Mouse (Mus musculus): ENCODE measurements at regions not wholly inside any gene's neighbourhood (a gene's known extent, or its start where the extent isn't known, plus 50 kb on each side); places are given as distances from the start of the nearest gene placed in this dataset.
"Not testable (repeated sequence)": the region's sequence is repeated elsewhere in the genome, so short reads cannot be mapped to it uniquely, and the experiment has no call there.

- DNase-seq = no peak
These were observed 172.9 kb downstream of the Tomm20 start for GRCm38 (mm10) chr8:126772748-126773147.

GRCm38 (mm10) chr8:126772194-126772593 lies 173.4 kb downstream of the Tomm20 start:
- no peak for DNase-seq

GRCm38 (mm10) chr8:126770374-126770773 lies 175.3 kb downstream of the Tomm20 start:
- not testable (repeated sequence) for DNase-seq

GRCm38 (mm10) chr8:126768142-126768541 lies 174.4 kb upstream of the Irf2bp2 start:
- no peak for DNase-seq

GRCm38 (mm10) chr8:126767341-126767740 lies 173.6 kb upstream of the Irf2bp2 start:
- no peak for DNase-seq

GRCm38 (mm10) chr8:126765693-126766238 lies 172.0 kb upstream of the Irf2bp2 start:
- no peak for DNase-seq

- DNase-seq = no peak
These were observed 169.8 kb upstream of the Irf2bp2 start for GRCm38 (mm10) chr8:126763600-126763999.

- peak; percentile 41 for DNase-seq
These were observed 165.9 kb upstream of the Irf2bp2 start for GRCm38 (mm10) chr8:126759711-126760110.

GRCm38 (mm10) chr8:126758951-126759350 lies 165.2 kb upstream of the Irf2bp2 start:
- DNase-seq = no peak

GRCm38 (mm10) chr8:126757951-126758757 lies 164.4 kb upstream of the Irf2bp2 start:
- DNase-seq = peak; percentile 70

- peak; percentile 33 for DNase-seq
These were observed 162.7 kb upstream of the Irf2bp2 start for GRCm38 (mm10) chr8:126756300-126757097.

- no peak for DNase-seq
These were observed 161.9 kb upstream of the Irf2bp2 start for GRCm38 (mm10) chr8:126755669-126756068.

- DNase-seq = no peak
These were observed 160.6 kb upstream of the Irf2bp2 start for GRCm38 (mm10) chr8:126754361-126754809.

- no peak for DNase-seq
These were observed 159.5 kb upstream of the Irf2bp2 start for GRCm38 (mm10) chr8:126753059-126753855.

- peak; percentile 17 for DNase-seq
These were observed 157.8 kb upstream of the Irf2bp2 start for GRCm38 (mm10) chr8:126751416-126752140.

GRCm38 (mm10) chr8:126745992-126746775 lies 152.4 kb upstream of the Irf2bp2 start:
- no peak for DNase-seq

GRCm38 (mm10) chr8:126744747-126745382 lies 151.1 kb upstream of the Irf2bp2 start:
- DNase-seq = no peak

- DNase-seq = no peak
These were observed 149.5 kb upstream of the Irf2bp2 start for GRCm38 (mm10) chr8:126743296-126743695.

GRCm38 (mm10) chr8:126742081-126742480 lies 148.3 kb upstream of the Irf2bp2 start:
- DNase-seq = no peak

GRCm38 (mm10) chr8:126741031-126741430 lies 147.2 kb upstream of the Irf2bp2 start:
- peak; percentile 86 for DNase-seq

- no peak for DNase-seq
These were observed 146.0 kb upstream of the Irf2bp2 start for GRCm38 (mm10) chr8:126739768-126740167.

Measured in lung, postnatal 10 days (tissue).